Mouse (Mus musculus): ENCODE data around the gene Wfdc13. TPM values are rescaled to one million over a fixed set of nuclear protein-coding genes. Genes with fewer than 3 reads are reported as not detected.

The Wfdc13 gene
- 0.54 and 0.93 TPM in 2 replicates for polyA plus RNA-seq (2014; fragmentation: Nextera tagmentation; extraction: Ambion mirVana)

DNA sequence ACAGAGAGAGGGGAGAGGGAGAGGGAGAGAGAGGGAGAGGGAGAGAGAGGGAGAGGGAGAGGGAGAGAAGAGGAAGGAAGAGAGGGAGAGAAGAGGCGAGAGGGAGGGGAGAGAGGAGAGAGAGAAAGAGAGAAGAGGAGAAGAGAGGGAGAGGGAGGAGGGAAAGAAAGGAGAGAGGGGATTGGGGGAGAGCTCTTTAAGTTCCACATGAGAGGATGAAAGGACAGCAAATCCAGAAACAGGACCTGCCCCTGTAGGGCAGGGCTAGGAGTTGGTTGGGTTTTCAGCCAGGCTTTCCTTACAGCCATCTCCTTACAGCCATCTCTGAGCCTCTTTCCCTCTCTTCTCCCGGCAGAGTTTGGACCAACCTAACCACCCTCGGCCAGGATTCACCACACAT is at the start of gene Wfdc13:
Wfdc13 (plus strand) TSS at position 301 of the 400 bp plus-strand sequence.
- no peak within 1 kb of the TSS for H3K4me3 ChIP-seq (ENCODE audit: low read length)
- no peaks in the 10 kb centered on the region for H3K9me3 ChIP-seq (ENCODE audit: control insufficient read depth, low read length)
- H3K27ac ChIP-seq (ENCODE audit: low read depth, low read length) = no peak within 1 kb of the TSS
- no peak within 1 kb of the TSS for H3K4me2 ChIP-seq (replicated peaks; ENCODE audit: low read depth, low read length)
- H3K4me1 ChIP-seq (ENCODE audit: control insufficient read depth, insufficient read depth, low read length) = no peaks in the 10 kb centered on the region
- H3K9ac ChIP-seq (ENCODE audit: low read depth, low read length) = no peak within 1 kb of the TSS
- WGBS = 71% methylated on average over 3 of the region's 3 CpGs
- no peaks in the 10 kb centered on the region for H3K27me3 ChIP-seq (ENCODE audit: control insufficient read depth, insufficient read depth, low read length)
- no peak for ATAC-seq (ENCODE audit: low FRiP score, low TSS enrichment)
- no peaks in the 10 kb centered on the region for H3K36me3 ChIP-seq (ENCODE audit: control insufficient read depth, insufficient read depth, low read length)

- H3K4me3 ChIP-seq (ENCODE audit: low read length) = no peak overlapping the region
- no peaks in the 10 kb centered on the region for H3K27me3 ChIP-seq (ENCODE audit: control insufficient read depth, insufficient read depth, low read length)
- H3K36me3 ChIP-seq (ENCODE audit: control insufficient read depth, insufficient read depth, low read length) = no peaks in the 10 kb centered on the region
- H3K9ac ChIP-seq (ENCODE audit: low read depth, low read length) = no peak overlapping the region
- no peak overlapping the region for H3K4me2 ChIP-seq (replicated peaks; ENCODE audit: low read depth, low read length)
- no peak for ATAC-seq (ENCODE audit: low FRiP score, low TSS enrichment)
- H3K4me1 ChIP-seq (ENCODE audit: control insufficient read depth, insufficient read depth, low read length) = no peaks in the 10 kb centered on the region
- WGBS = 78% methylated on average over 9 of the region's 9 CpGs
- no peaks in the 10 kb centered on the region for H3K9me3 ChIP-seq (ENCODE audit: control insufficient read depth, low read length)
- no peak overlapping the region for H3K27ac ChIP-seq (ENCODE audit: low read depth, low read length)
Observed at GRCm38 (mm10) chr2:164635266-164635665, 49.6 kb upstream of the Wfdc13 start.

- 72% methylated on average over 3 of the region's 3 CpGs for WGBS
- Histone ChIP-seq H3K9me3 (ENCODE audit: control insufficient read depth, low read length) (no peaks in the 10 kb centered on the region), H3K27me3 (ENCODE audit: control insufficient read depth, insufficient read depth, low read length) (no peaks in the 10 kb centered on the region), H3K36me3 (ENCODE audit: control insufficient read depth, insufficient read depth, low read length) (no peaks in the 10 kb centered on the region), H3K4me3 (ENCODE audit: low read length) (no peak within 1 kb of the TSS), H3K27ac (ENCODE audit: low read depth, low read length) (no peak within 1 kb of the TSS), H3K4me1 (ENCODE audit: control insufficient read depth, insufficient read depth, low read length) (no peaks in the 10 kb centered on the region), H3K9ac (ENCODE audit: low read depth, low read length) (no peak within 1 kb of the TSS), H3K4me2 (replicated peaks; ENCODE audit: low read depth, low read length) (no peak within 1 kb of the TSS)
- no peak for ATAC-seq (ENCODE audit: low FRiP score, low TSS enrichment)
Observed at GRCm38 (mm10) chr2:164638696-164639095, 46.2 kb upstream of the Wfdc13 start, which contains the start of gene Wfdc16. Gene Wfdc16, minus strand, starts transcription at chr2:164638796.

DNA sequence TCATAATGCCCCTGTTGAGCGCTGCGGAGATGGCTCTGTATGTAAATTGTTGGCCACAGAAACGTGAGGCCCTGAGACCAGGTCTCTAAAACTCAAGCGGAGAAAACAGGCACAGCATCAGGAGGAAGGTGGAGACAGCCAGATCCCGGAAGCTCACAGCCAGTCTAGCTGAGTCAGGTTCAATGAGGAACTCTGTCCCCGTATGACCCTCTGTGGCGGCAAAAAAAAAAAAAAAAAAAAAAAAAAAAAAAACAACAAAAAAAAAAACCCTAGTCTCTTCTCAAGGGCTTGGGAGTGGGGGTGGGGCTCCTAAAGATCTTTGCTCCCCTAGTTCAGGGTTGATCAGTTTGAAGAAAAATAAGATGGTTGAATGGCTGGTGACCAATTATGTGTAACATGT is 43.8 kb upstream of the Wfdc13 start:
- WGBS = 64% methylated on average over 7 of the region's 7 CpGs
- ATAC-seq (ENCODE audit: low FRiP score, low TSS enrichment) = no peak

GRCm38 (mm10) chr2:164641881-164642673 is 42.8 kb upstream of the Wfdc13 start:
- H3K9ac ChIP-seq (ENCODE audit: low read depth, low read length) = no peak overlapping the region
- no peaks in the 10 kb centered on the region for H3K9me3 ChIP-seq (ENCODE audit: control insufficient read depth, low read length)
- ATAC-seq (ENCODE audit: low FRiP score, low TSS enrichment) = no peak
- H3K4me1 ChIP-seq (ENCODE audit: control insufficient read depth, insufficient read depth, low read length) = no peaks in the 10 kb centered on the region
- H3K27ac ChIP-seq (ENCODE audit: low read depth, low read length) = no peak overlapping the region
- H3K36me3 ChIP-seq (ENCODE audit: control insufficient read depth, insufficient read depth, low read length) = no peaks in the 10 kb centered on the region
- H3K4me3 ChIP-seq (ENCODE audit: low read length) = no peak overlapping the region
- H3K27me3 ChIP-seq (ENCODE audit: control insufficient read depth, insufficient read depth, low read length) = no peaks in the 10 kb centered on the region
- 84% methylated on average over 13 of the region's 13 CpGs for WGBS
- H3K4me2 ChIP-seq (replicated peaks; ENCODE audit: low read depth, low read length) = no peak overlapping the region

More for the DNA sequence above, 43.8 kb upstream of the Wfdc13 start:
- Histone ChIP-seq H3K9ac (ENCODE audit: low read depth, low read length) (no peak overlapping the region), H3K36me3 (ENCODE audit: control insufficient read depth, insufficient read depth, low read length) (no peaks in the 10 kb centered on the region), H3K9me3 (ENCODE audit: control insufficient read depth, low read length) (no peaks in the 10 kb centered on the region), H3K27ac (ENCODE audit: low read depth, low read length) (no peak overlapping the region), H3K4me2 (replicated peaks; ENCODE audit: low read depth, low read length) (no peak overlapping the region), H3K27me3 (ENCODE audit: control insufficient read depth, insufficient read depth, low read length) (no peaks in the 10 kb centered on the region), H3K4me1 (ENCODE audit: control insufficient read depth, insufficient read depth, low read length) (no peaks in the 10 kb centered on the region), H3K4me3 (ENCODE audit: low read length) (no peak overlapping the region)

DNA sequence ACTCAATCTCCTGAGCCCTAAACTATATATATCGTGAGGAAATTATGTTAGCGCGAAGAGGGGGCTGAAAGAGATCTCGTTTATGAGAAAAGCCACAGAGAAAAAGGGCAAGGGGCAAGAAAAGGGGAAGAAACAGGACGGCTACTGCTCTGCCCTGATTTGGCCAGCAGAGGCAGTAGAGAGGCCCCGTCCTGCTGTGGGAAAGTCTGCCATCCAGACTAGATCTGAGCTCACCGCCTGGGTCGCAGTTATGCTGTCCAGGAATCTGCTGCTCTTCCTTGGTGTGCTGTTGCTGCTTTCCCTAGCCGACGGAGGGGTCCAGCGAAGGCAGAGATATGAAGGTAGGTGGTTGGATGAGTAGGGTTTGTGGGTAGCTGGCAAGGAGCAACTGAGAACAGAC is 29.0 kb upstream of the Wfdc13 start, which contains the start of gene Wfdc10:
Wfdc10 (plus strand) TSS at position 189 of the 400 bp plus-strand sequence.
- H3K27ac ChIP-seq (ENCODE audit: low read depth, low read length) = no peak within 1 kb of the TSS
- WGBS = 16% methylated on average over 11 of the region's 11 CpGs
- H3K27me3 ChIP-seq (ENCODE audit: control insufficient read depth, insufficient read depth, low read length) = no peaks in the 10 kb centered on the region; the same call in 1 of the 2 replicates
- no peaks in the 10 kb centered on the region for H3K4me1 ChIP-seq (ENCODE audit: control insufficient read depth, insufficient read depth, low read length)
- H3K9ac ChIP-seq (ENCODE audit: low read depth, low read length) = no peak within 1 kb of the TSS
- H3K36me3 ChIP-seq (ENCODE audit: control insufficient read depth, insufficient read depth, low read length) = no peaks in the 10 kb centered on the region
- H3K4me2 ChIP-seq (replicated peaks; ENCODE audit: low read depth, low read length) = no peak within 1 kb of the TSS
- no peak for ATAC-seq (ENCODE audit: low FRiP score, low TSS enrichment)
- no peak within 1 kb of the TSS for H3K4me3 ChIP-seq (ENCODE audit: low read length)
- H3K9me3 ChIP-seq (ENCODE audit: control insufficient read depth, low read length) = no peaks in the 10 kb centered on the region

GRCm38 (mm10) chr2:164656483-164656882 is 28.4 kb upstream of the Wfdc13 start, which contains the start of gene Wfdc9:
Gene Wfdc9, minus strand, starts transcription at chr2:164656583.
- ATAC-seq (ENCODE audit: low FRiP score, low TSS enrichment) = no peak
- Histone ChIP-seq H3K4me1 (ENCODE audit: control insufficient read depth, insufficient read depth, low read length) (no peaks in the 10 kb centered on the region), H3K4me2 (replicated peaks; ENCODE audit: low read depth, low read length) (no peak within 1 kb of the TSS), H3K4me3 (ENCODE audit: low read length) (no peak within 1 kb of the TSS), H3K36me3 (ENCODE audit: control insufficient read depth, insufficient read depth, low read length) (no peaks in the 10 kb centered on the region), H3K27me3 (ENCODE audit: control insufficient read depth, insufficient read depth, low read length) (no peaks in the 10 kb centered on the region; the same call in 1 of the 2 replicates), H3K27ac (ENCODE audit: low read depth, low read length) (no peak within 1 kb of the TSS), H3K9me3 (ENCODE audit: control insufficient read depth, low read length) (no peaks in the 10 kb centered on the region), H3K9ac (ENCODE audit: low read depth, low read length) (no peak within 1 kb of the TSS)
- WGBS = 87% methylated on average over 9 of the region's 9 CpGs

DNA sequence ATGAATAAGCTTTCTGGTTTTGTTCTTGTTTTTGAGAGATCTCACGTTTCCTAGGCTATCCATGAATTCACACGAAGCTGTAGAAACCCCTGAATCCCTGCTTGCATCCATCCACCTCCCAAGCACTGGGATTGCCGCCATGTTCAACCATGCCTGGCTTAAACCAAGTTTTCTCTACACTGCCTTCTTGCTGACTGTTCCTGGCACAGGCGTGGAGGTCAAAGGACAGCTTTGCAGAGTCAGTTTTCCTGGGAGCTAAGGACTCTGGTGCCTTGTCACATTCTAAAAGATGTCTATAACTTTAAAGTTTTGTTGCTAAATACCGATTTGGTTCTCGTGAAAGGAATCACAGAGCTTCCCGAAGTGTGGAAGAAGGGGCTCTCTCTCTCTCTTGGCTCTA is 20.1 kb upstream of the Wfdc13 start:
- Histone ChIP-seq H3K36me3 (ENCODE audit: control insufficient read depth, insufficient read depth, low read length) (no peaks in the 10 kb centered on the region), H3K9me3 (ENCODE audit: control insufficient read depth, low read length) (no peaks in the 10 kb centered on the region), H3K9ac (ENCODE audit: low read depth, low read length) (no peak overlapping the region), H3K27me3 (ENCODE audit: control insufficient read depth, insufficient read depth, low read length) (no peaks in the 10 kb centered on the region), H3K4me1 (ENCODE audit: control insufficient read depth, insufficient read depth, low read length) (no peaks in the 10 kb centered on the region), H3K4me2 (replicated peaks; ENCODE audit: low read depth, low read length) (no peak overlapping the region), H3K27ac (ENCODE audit: low read depth, low read length) (no peak overlapping the region), H3K4me3 (ENCODE audit: low read length) (no peak overlapping the region)
- no peak for ATAC-seq (ENCODE audit: low FRiP score, low TSS enrichment)
- 88% methylated on average over 7 of the region's 7 CpGs for WGBS

GRCm38 (mm10) chr2:164670261-164670660 is 14.6 kb upstream of the Wfdc13 start:
- 76% methylated on average over 5 of the region's 5 CpGs for WGBS
- no peak overlapping the region for H3K4me2 ChIP-seq (replicated peaks; ENCODE audit: low read depth, low read length)
- no peak overlapping the region for H3K9ac ChIP-seq (ENCODE audit: low read depth, low read length)
- H3K27me3 ChIP-seq (ENCODE audit: control insufficient read depth, insufficient read depth, low read length) = no peaks in the 10 kb centered on the region
- no peak overlapping the region for H3K4me3 ChIP-seq (ENCODE audit: low read length)
- H3K9me3 ChIP-seq (ENCODE audit: control insufficient read depth, low read length) = no peaks in the 10 kb centered on the region
- H3K36me3 ChIP-seq (ENCODE audit: control insufficient read depth, insufficient read depth, low read length) = no peaks in the 10 kb centered on the region
- ATAC-seq (ENCODE audit: low FRiP score, low TSS enrichment) = no peak
- H3K4me1 ChIP-seq (ENCODE audit: control insufficient read depth, insufficient read depth, low read length) = no peaks in the 10 kb centered on the region
- H3K27ac ChIP-seq (ENCODE audit: low read depth, low read length) = no peak overlapping the region
